Mouse (Mus musculus): ENCODE measurements around the gene Gm37240. TPM values are rescaled to one million over a fixed set of nuclear protein-coding genes. Genes with fewer than 3 reads are reported as not detected.

The Gm37240 gene
- polyA plus RNA-seq, 1 experiment from 2014 or later, result 1.1 TPM

DNA sequence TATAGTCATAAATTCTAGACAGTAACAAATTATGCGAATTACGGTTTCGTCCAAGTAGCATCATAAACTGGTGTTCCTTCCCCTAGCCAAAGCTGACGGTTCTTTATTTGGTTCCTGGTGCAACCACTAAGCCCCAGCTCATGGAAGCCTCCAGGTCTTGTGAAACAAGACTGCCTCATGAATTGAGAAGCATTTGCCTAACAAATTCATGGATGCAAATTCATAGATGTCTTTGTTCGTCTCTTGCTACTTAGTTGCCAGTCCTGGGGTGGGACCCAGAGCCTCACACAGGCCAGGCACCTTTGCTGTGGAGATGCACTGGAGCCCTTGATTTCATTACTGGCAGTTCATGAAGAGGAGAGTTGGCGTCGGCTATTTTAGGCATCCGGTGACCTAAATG is 445.1 kb downstream of the Gm37240 start:
- Histone ChIP-seq H3K27me3 (replicated peaks; ENCODE audit: control insufficient read depth, insufficient read depth, low read length) (no peaks in the 10 kb centered on the region), H3K27ac (ENCODE audit: low read depth, low read length) (no peak overlapping the region), H3K9me3 (replicated peaks; ENCODE audit: control insufficient read depth, low read length) (no peaks in the 10 kb centered on the region), H3K4me2 (ENCODE audit: low read length) (no peak overlapping the region), H3K9ac (ENCODE audit: low read length) (no peak overlapping the region), H3K4me3 (ENCODE audit: low read depth, low read length) (no peak overlapping the region), H3K4me1 (ENCODE audit: control insufficient read depth, insufficient read depth, low read length) (no peaks in the 10 kb centered on the region), H3K36me3 (ENCODE audit: control insufficient read depth, insufficient read depth, low read length) (no peaks in the 10 kb centered on the region)
- WGBS, result 91% methylated on average over 8 of the region's 8 CpGs
- DNase-seq (ENCODE audit: low spot score), result no peak
- no peak for ATAC-seq

DNA sequence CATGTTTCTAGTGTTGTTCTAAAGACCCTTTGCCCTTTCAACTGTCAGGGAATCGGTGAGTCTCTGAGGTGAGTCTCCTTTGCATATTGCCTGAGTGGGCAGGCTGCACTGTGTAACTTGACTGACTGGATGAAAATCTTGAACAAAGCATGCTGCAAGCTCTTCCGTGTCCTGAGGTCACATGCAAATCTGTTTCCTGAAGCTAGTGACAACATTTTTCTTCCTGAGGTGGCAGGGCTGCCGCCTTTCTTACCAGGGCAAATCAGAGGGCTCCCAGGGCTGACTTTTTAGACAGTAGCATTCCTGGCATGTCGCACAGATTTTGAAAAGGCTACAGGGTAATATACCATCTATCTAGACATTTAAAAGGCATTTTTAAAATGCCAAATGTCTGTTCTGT is 451.9 kb downstream of the Gm37240 start:
- Histone ChIP-seq H3K27me3 (replicated peaks; ENCODE audit: control insufficient read depth, insufficient read depth, low read length) (no peaks in the 10 kb centered on the region), H3K4me2 (ENCODE audit: low read length) (no peak overlapping the region), H3K4me1 (ENCODE audit: control insufficient read depth, insufficient read depth, low read length) (no peaks in the 10 kb centered on the region), H3K9ac (ENCODE audit: low read length) (no peak overlapping the region), H3K9me3 (replicated peaks; ENCODE audit: control insufficient read depth, low read length) (no peaks in the 10 kb centered on the region), H3K36me3 (ENCODE audit: control insufficient read depth, insufficient read depth, low read length) (no peaks in the 10 kb centered on the region), H3K27ac (ENCODE audit: low read depth, low read length) (no peak overlapping the region), H3K4me3 (ENCODE audit: low read depth, low read length) (no peak overlapping the region)
- no peak for ATAC-seq
- DNase-seq (ENCODE audit: low spot score), result no peak
- 75% methylated on average over 4 of the region's 4 CpGs for WGBS

GRCm38 (mm10) chr3:85431208-85431607 is 456.1 kb downstream of the Gm37240 start:
- no peak overlapping the region for H3K4me2 ChIP-seq (ENCODE audit: low read length)
- DNase-seq (ENCODE audit: low spot score) (no peak), ATAC-seq (no peak)
- no peaks in the 10 kb centered on the region for H3K27me3 ChIP-seq (replicated peaks; ENCODE audit: control insufficient read depth, insufficient read depth, low read length)
- H3K9ac ChIP-seq (ENCODE audit: low read length), result no peak overlapping the region
- no peaks in the 10 kb centered on the region for H3K9me3 ChIP-seq (replicated peaks; ENCODE audit: control insufficient read depth, low read length)
- H3K36me3 ChIP-seq (ENCODE audit: control insufficient read depth, insufficient read depth, low read length), result no peaks in the 10 kb centered on the region
- WGBS, result 96% methylated on average over 4 of the region's 4 CpGs
- no peaks in the 10 kb centered on the region for H3K4me1 ChIP-seq (ENCODE audit: control insufficient read depth, insufficient read depth, low read length)
- no peak overlapping the region for H3K27ac ChIP-seq (ENCODE audit: low read depth, low read length)
- no peak overlapping the region for H3K4me3 ChIP-seq (ENCODE audit: low read depth, low read length)

DNA sequence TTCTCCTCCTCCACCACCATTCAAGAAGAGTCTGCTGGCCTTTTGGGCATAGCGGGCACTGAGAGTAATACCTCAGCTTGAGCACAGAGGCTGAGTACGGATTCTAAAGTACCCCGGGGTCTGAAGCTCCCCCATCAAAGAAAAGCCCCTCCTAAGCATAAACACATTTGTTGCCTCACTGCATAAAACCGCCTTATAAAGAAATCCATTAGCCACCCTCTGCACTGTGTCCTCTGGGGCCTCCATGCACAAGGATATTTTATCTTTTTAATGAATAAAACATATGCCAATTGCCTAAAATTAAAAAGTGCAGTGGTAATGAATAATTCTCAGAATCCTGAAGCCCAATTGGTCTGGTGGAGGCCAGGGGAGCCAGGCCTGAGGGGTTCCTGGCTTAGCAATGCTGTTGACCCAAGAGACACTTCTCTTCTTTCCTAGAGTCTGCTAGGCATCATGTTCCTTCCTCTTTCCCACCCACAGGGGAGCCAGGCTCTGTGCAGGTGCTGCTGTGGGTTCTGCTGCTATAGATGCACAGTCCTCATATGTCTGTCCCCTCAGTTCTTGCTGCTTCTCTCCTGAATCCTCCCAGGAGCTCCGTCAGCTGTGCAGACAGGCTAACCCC is 463.8 kb downstream of the Gm37240 start:
- Histone ChIP-seq H3K9me3 (replicated peaks; ENCODE audit: control insufficient read depth, low read length) (no peaks in the 10 kb centered on the region), H3K27me3 (replicated peaks; ENCODE audit: control insufficient read depth, insufficient read depth, low read length) (no peaks in the 10 kb centered on the region), H3K36me3 (ENCODE audit: control insufficient read depth, insufficient read depth, low read length) (no peaks in the 10 kb centered on the region), H3K9ac (ENCODE audit: low read length) (no peak overlapping the region), H3K27ac (ENCODE audit: low read depth, low read length) (no peak overlapping the region), H3K4me2 (ENCODE audit: low read length) (no peak overlapping the region), H3K4me3 (ENCODE audit: low read depth, low read length) (no peak overlapping the region), H3K4me1 (ENCODE audit: control insufficient read depth, insufficient read depth, low read length) (no peaks in the 10 kb centered on the region)
- ATAC-seq (no peak), DNase-seq (ENCODE audit: low spot score) (peak; percentile 2)
- WGBS, result 59% methylated on average over 5 of the region's 5 CpGs

DNA sequence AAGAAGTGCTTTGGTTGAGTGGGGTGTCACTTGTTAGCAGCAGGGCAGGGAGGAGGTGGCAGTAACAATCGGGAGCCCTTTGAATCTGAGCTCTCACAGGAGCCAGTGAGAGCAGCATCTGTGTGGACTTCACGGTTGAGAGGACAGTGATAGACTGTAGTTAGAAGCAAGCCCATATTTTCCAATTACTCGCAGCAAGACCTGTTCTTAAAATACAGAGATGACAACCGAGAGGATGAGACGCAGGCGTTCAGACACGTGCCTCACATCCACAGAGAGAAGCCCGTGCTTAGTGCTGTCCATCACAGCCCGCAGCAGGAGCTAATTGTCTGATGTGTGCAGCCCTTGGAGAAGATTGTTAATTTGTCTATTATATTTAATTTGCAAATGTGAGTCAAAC is 465.9 kb downstream of the Gm37240 start:
- no peaks in the 10 kb centered on the region for H3K4me1 ChIP-seq (ENCODE audit: control insufficient read depth, insufficient read depth, low read length)
- no peaks in the 10 kb centered on the region for H3K36me3 ChIP-seq (ENCODE audit: control insufficient read depth, insufficient read depth, low read length)
- 79% methylated on average over 9 of the region's 9 CpGs for WGBS
- no peak overlapping the region for H3K9ac ChIP-seq (ENCODE audit: low read length)
- H3K4me3 ChIP-seq (ENCODE audit: low read depth, low read length), result no peak overlapping the region
- no peak overlapping the region for H3K4me2 ChIP-seq (ENCODE audit: low read length)
- H3K27ac ChIP-seq (ENCODE audit: low read depth, low read length), result no peak overlapping the region
- no peaks in the 10 kb centered on the region for H3K9me3 ChIP-seq (replicated peaks; ENCODE audit: control insufficient read depth, low read length)
- no peak for DNase-seq (ENCODE audit: low spot score)
- no peak for ATAC-seq
- no peaks in the 10 kb centered on the region for H3K27me3 ChIP-seq (replicated peaks; ENCODE audit: control insufficient read depth, insufficient read depth, low read length)

DNA sequence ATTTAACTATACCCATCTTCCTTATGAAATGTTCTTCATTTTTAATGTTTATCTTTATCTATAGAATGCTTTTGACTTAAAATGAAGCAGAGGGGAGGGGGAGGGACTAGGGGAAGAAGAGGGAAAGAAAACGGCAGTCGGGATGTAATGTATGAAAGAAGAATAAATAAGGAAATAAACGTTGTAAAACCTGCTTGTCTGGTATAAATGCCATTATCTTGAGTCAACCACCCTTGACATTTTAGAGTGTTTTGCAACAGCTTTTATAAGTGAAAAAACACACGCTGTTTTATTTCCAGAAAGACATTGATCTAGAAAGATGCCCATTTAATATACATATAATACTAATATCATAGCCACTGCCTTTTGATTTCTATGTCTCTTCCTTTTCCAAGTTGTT is 469.7 kb downstream of the Gm37240 start:
- 86% methylated on average over 4 of the region's 4 CpGs for WGBS
- DNase-seq (ENCODE audit: low spot score), result no peak
- H3K4me2 ChIP-seq (ENCODE audit: low read length), result no peak overlapping the region

DNA sequence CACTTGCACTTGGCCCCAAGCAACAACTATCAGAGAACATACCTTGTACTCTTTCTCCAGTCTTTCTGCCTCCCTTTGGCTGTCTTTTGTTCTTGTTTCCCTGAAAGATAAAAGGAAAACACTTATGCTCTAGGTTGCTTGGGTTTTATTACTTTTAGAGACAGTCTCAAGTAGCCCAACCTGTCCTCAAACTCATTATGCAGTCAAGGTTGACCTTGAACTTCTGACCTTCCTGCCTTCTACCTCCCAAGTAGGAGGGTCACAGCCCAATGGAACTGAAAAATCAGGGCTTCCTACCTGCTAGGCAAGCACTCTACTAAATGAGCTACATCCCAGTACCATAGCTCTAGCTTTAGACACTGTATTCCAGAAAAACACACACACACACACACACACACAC is 488.5 kb downstream of the Gm37240 start:
- Histone ChIP-seq H3K4me3 (ENCODE audit: low read depth, low read length) (no peak overlapping the region), H3K36me3 (ENCODE audit: control insufficient read depth, insufficient read depth, low read length) (no peaks in the 10 kb centered on the region), H3K27ac (ENCODE audit: low read depth, low read length) (no peak overlapping the region), H3K4me1 (ENCODE audit: control insufficient read depth, insufficient read depth, low read length) (no peaks in the 10 kb centered on the region), H3K9me3 (replicated peaks; ENCODE audit: control insufficient read depth, low read length) (0 out of 2 replicates have a peak, but pooled peaks cover 4% of the 10 kb centered on the region), H3K27me3 (replicated peaks; ENCODE audit: control insufficient read depth, insufficient read depth, low read length) (no peaks in the 10 kb centered on the region), H3K4me2 (ENCODE audit: low read length) (no peak overlapping the region), H3K9ac (ENCODE audit: low read length) (no peak overlapping the region)
- no peak for ATAC-seq
- no peak for DNase-seq (ENCODE audit: low spot score)

More for the DNA sequence above, 469.7 kb downstream of the Gm37240 start:
- no peaks in the 10 kb centered on the region for H3K4me1 ChIP-seq (ENCODE audit: control insufficient read depth, insufficient read depth, low read length)
- H3K4me3 ChIP-seq (ENCODE audit: low read depth, low read length), result no peak overlapping the region
- ATAC-seq, result no peak
- no peak overlapping the region for H3K27ac ChIP-seq (ENCODE audit: low read depth, low read length)
- no peaks in the 10 kb centered on the region for H3K9me3 ChIP-seq (replicated peaks; ENCODE audit: control insufficient read depth, low read length)
- H3K9ac ChIP-seq (ENCODE audit: low read length), result no peak overlapping the region
- no peaks in the 10 kb centered on the region for H3K36me3 ChIP-seq (ENCODE audit: control insufficient read depth, insufficient read depth, low read length)
- no peaks in the 10 kb centered on the region for H3K27me3 ChIP-seq (replicated peaks; ENCODE audit: control insufficient read depth, insufficient read depth, low read length)

DNA sequence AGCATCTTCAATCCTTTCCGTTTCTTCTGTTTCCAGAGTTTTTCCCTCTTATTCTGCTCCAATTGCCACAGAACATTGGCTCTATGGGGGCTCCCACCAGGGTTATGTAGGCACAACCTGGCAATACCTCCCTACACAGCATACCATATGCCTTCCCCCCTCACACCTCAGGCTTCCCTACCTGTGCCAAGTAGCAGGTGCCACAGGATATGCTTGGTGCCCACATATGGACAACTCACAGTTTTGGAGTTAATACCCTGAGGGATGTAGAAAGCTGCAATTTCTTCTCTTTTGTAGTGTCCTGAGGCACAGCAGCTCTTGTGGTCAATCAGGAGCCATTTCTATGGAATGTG is 488.9 kb downstream of the Gm37240 start:
- Histone ChIP-seq H3K9ac (ENCODE audit: low read length) (no peak overlapping the region), H3K27ac (ENCODE audit: low read depth, low read length) (no peak overlapping the region), H3K4me2 (ENCODE audit: low read length) (no peak overlapping the region), H3K27me3 (replicated peaks; ENCODE audit: control insufficient read depth, insufficient read depth, low read length) (no peaks in the 10 kb centered on the region), H3K36me3 (ENCODE audit: control insufficient read depth, insufficient read depth, low read length) (no peaks in the 10 kb centered on the region), H3K4me1 (ENCODE audit: control insufficient read depth, insufficient read depth, low read length) (no peaks in the 10 kb centered on the region), H3K4me3 (ENCODE audit: low read depth, low read length) (no peak overlapping the region), H3K9me3 (replicated peaks; ENCODE audit: control insufficient read depth, low read length) (0 out of 2 replicates have a peak, but pooled peaks cover 4% of the 10 kb centered on the region)
- 93% methylated on average over 1 of the region's 1 CpGs for WGBS
- DNase-seq (ENCODE audit: low spot score) (no peak), ATAC-seq (no peak)

GRCm38 (mm10) chr3:85397816-85398482 is 489.4 kb downstream of the Gm37240 start:
- Histone ChIP-seq H3K27me3 (replicated peaks; ENCODE audit: control insufficient read depth, insufficient read depth, low read length) (no peaks in the 10 kb centered on the region), H3K4me2 (ENCODE audit: low read length) (no peak overlapping the region), H3K4me1 (ENCODE audit: control insufficient read depth, insufficient read depth, low read length) (no peaks in the 10 kb centered on the region), H3K9me3 (replicated peaks; ENCODE audit: control insufficient read depth, low read length) (0 out of 2 replicates have a peak, but pooled peaks cover 4% of the 10 kb centered on the region), H3K9ac (ENCODE audit: low read length) (no peak overlapping the region), H3K36me3 (ENCODE audit: control insufficient read depth, insufficient read depth, low read length) (no peaks in the 10 kb centered on the region), H3K27ac (ENCODE audit: low read depth, low read length) (no peak overlapping the region), H3K4me3 (ENCODE audit: low read depth, low read length) (no peak overlapping the region)
- ATAC-seq, result no peak
- no peak for DNase-seq (ENCODE audit: low spot score)
